Mouse (Mus musculus) cerebellum, postnatal 4 days (tissue): ENCODE measurements at regions not wholly inside any gene's neighbourhood (a gene's known extent, or its start where the extent isn't known, plus 50 kb on each side); places are given as distances from the start of the nearest gene placed in this dataset.
A peak's percentile ranks its signal among the peaks of the same experiment; 100 is the strongest.

Source experiments
- DNase-seq, 2 experiments: peaks; one replicate each; pipeline ENCODE4 v3.0.0; 2022; ENCODE audit warnings: low spot score in 2 of 2, mixed read lengths in 1 of 2

DNA sequence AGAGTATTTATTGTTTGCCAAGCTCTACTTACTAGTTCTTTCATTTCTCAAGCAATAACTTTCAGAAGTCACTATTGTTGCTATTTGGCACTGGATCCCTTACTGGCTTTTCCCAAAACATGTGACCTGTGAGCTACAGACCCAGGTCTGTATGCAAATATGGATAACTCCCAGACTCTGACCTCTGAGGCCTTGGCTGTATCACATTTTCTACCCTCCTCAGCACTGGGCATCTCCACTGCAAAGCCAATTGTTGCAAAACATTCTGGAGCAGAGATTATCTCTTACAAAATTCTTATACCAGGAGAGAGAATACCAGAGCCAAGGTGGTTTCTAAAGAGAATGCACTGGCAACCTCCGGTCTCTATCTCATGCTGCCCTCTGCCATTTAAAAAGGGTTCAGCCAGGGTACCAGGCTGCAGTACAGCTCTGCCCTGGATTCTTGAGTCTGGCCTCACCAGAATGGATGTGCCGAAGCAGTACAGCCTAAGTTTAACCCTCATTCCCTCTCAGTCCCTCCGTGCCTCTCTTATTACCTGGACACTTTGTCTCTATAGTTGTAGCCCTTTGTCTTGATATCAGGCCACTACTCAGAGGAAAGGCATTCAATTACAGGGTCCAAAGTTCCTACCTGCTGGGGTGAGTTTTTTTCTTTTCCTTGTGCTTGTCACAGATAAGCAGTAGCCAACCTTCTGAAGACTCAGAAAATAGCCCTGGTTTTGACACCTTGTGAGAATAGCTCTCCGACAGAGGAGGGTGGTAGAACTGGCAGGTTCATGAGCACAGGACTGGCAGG is 101.2 kb upstream of the Vwc2 start:
- no peak for DNase-seq

DNA sequence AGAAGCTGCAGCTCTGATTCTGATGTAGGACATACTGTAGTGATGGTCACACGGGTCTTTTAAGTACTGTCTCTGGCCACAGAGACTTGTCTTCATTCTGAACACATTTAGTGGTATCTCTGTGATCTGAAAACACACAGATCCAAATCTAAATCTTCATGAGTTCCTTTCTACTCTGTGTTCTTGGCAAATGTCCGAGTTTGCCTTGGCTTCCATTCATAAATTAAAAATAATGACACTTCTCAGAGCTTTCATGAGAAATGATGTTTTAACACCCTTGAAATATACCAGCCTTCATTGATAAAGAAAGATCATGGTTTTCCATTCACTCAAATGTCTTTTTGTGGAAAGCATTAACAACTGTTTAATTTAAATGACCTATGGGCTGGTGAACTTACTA is 100.4 kb upstream of the Vwc2 start:
- no peak for DNase-seq

DNA sequence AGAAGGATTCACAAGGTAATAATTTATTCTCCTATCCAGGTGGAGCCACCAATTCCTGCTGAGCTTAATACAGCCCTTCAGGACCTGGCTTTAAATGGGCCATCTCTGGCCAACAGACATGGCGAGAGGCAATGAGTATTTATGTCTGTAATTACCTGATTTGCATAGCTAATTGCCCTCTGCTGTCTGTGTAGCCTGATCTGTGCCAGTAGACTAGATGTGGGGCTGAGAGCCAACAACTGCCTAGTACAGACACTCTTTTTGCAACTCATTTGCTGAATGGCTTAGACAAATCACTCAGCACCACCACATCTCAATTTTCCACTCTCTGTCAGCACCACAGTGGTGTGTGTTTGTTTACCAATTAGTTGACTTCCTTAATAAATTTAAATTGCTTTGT is 99.9 kb upstream of the Vwc2 start:
- DNase-seq = peak; percentile 21 to 71

DNA sequence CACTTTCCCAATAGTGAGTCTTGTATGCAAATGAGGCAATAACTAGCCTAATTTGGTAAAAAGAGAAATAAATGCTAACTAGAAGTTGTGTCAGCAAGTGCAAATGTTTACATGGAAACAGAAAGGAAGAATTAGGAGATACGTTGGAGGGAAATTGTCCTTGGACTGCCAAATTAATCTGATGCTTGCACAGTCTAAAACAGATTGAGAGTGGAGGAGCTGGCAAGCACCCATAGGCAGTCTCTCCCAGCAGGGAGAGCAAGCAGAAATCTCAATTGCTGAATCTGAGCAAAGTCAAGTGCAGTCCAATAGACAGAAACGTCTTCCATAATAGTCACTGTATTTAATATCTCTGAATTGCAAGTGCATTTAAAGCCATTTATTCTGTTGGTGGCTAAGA is 99.5 kb upstream of the Vwc2 start:
- peak in 1 of 2 experiments; percentile 23 for DNase-seq

DNA sequence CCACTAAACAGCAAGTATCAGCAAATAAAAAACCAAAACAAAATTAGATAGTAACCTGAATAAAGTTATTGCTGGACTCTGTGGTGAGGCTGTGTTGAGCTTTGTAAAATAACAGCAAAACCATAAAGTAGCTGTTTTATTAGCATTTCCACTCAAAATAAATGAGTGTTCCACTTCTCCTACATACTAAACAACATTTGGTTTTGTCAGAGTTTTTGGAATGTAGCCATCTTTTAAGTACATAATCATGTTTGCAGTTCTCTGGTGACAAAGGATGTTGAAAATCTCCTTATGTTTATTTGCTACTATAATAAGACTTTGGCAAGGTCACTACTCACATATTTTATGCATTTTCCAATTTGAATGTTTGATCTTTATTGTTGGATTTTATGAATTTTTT is 85.2 kb upstream of the Vwc2 start:
- DNase-seq = no peak
